Mouse (Mus musculus) v-Abl transformed pro-B cells (cell line): ENCODE results near the gene Scel.

ENCODE experiments used
- in situ Hi-C, 2 experiments: fragments of 400-800 bp; cut with MboI; formaldehyde crosslinking; loops; one replicate each; pipeline ENCODE4 v1.15.1; 2025; ENCODE audit not compliant: unreplicated experiment in 2 of 2

The Scel gene

DNA sequence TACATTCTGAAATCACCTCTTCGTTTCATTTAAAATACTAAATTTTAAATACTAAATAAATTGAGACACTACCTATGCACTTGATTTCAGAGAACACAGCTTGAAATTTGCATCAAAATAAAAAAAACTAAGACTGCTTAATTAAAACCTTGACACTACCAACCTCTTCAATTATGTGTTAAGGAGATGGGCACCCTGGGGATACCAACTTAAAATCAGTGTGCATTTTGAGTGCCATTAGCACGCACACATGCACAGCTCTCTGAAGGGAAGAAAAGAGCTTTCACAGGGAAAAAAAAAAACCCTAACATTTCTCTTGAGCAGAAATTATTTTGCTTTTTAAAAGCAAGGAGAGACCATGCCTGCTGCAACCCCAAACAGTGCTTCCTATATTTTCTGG lies 134.8 kb downstream of the Scel start:
- in situ Hi-C loops = loop anchor here in 1 of 2 experiments (10.0 kb wide), 1 partner anchor 293 kb away; no protein-coding TSS in a partner anchor

DNA sequence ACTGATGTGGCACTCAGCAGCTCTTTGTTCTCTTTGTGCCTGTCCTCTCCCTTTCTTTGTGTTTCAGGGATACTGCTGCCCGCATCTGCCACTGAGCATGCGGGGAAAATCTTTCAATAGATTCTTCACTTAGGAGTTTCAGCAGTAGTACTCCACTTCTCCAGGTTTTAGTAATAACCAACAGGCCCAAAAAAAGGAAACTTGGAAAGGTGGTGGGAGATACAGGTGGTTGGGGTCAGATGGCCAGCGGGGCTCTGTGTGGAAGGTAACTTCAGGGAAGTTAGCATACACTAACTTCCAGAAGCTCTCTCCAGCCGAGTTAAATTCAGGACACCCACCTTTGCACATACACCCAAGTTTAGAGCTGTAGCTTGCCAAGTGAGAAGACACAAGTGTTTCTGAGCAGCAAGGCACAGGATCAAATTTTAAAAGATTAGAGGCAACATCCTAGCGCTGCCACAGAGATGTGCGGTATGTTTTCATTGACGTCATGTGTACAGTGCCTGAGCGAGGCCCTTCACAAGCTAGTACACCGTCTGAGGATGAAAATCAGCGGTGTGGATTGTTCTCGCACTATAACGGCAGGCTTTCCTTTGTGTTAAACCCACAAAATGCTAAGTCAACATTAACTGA lies 135.6 kb downstream of the Scel start:
- in situ Hi-C loops = loop anchor here in 1 of 2 experiments (10.0 kb wide), 1 partner anchor 294 kb away; no protein-coding TSS in a partner anchor

DNA sequence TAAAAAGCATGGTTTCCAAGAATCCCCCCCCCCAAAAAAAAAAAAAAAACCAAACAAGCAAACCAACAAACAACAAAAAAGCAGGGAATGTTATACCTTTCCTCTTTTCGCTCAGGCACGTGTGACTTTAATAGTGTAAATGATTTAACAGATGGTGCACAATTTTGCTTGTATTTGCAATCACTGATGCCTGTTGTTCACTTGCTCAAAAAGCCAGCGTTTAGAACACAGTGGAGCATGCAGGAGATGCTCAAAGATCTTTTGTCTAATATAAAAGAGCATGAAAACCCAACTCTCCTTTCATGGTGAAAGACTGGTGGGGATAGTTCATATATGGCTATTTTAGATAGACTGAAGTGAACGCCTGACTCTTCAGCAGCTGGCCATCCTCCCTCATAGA lies 136.2 kb downstream of the Scel start:
- in situ Hi-C loops = loop anchor here in 1 of 2 experiments (10.0 kb wide), 1 partner anchor 295 kb away; no protein-coding TSS in a partner anchor

DNA sequence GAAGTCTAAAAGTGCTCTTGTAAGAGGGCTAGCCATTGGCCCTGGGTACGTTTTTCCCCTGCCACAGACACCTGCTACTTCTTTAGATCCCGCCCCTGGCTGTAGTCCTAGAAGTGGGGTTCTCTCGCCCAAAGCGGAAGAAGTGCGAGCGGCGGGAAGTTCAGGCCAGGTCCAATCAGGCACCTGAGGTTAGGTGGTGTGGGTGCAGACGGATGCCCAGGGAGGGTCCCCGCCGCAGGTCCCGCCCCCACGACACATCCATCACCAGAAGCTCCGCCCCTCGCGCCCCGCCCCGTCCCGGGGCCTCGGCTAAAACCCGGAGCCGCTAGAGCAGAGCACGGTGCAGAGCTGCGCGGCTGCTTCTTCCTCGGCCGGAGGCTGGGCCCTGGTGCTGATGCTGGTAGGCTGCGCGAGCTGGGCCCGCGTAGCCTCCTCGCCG lies 136.8 kb downstream of the Scel start, which contains the start of gene Slain1:
Gene Slain1 (plus strand): TSS at position 333 of the 439 bp plus-strand sequence.
- in situ Hi-C loops = loop anchor here (10.0 to 25.0 kb wide), 6 partner anchors 165 to 1938 kb away; partner anchors contain the start of gene Cln5 (in 1 of the 2)

DNA sequence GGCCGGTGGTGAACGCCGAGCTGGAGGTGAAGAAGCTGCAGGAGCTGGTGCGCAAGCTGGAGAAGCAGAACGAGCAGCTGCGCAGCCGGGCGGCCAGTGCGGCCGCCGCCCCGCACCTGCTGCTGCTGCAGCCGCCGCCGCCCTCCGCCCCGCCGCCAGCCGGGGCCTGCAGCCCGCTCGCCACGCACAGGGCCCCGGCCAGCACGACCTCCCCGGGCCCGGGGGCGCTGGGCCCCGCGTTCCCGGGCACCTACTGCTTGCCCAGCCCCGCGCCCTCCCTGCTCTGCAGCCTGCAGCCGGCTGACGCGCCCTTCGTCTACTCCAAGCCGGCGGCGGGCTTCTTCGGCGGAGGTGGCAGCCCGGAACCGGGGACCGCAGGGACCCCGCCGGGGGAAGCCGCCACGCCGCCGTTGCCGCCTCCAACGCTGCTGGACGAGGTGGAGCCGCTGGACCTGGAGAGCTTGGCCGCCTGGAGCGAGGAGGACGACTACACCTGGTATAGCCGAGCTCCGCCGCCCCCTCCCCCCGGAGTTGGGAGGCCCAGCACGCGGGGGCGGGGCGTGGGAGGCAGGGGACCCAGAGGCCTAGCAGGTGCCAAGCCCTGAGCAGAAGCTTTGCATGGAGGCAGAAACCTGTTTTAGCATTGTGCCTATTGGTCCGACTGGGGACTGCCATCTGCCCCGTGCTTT lies 137.4 kb downstream of the Scel start:
- in situ Hi-C loops = loop anchor here (10.0 to 25.0 kb wide), 5 partner anchors 166 to 1938 kb away; partner anchors contain the start of gene Cln5 (in 1 of the 2)

DNA sequence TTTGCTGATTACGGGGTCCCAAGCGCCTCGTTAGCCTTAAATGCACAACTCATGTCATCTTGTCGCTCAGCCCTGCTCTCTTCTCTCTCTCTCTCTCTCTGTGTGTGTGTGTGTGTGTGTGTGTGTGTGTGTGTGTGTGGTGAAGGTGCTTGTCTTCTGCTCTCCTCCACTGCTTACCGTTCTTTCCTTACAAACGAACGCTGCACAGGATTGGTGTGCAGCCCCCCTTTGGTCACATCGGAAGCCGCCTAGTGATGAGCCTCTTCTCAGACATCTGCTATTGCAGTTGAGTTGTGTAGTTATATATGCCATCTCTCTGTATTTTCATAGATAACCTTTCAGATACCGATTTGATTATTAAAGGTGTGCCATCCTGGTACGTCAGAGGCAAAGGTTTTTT lies 138.0 kb downstream of the Scel start:
- in situ Hi-C loops = loop anchor here (10.0 to 25.0 kb wide), 5 partner anchors 166 to 1939 kb away; partner anchors contain the start of gene Cln5 (in 1 of the 2)

DNA sequence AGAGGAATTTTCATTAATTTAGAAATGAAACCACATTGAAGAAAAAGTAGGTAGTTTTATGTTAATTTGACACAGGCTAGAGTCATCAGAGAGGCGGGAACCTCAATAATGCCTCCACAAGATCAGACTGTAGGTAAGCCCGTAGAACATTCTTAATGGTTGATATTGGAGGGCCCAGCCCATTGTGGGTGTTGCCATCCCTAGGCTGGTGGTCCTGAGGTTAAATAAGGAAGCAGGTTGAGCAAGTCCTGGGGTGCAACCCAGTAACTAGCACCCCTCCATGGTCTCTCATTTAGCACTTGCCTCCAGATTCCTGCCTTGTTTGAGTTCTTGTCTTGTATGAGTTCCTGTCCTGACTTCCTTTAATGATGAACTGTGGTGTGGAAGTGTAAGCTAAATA lies 138.4 kb downstream of the Scel start:
- in situ Hi-C loops = loop anchor here (10.0 to 25.0 kb wide), 5 partner anchors 167 to 1939 kb away; partner anchors contain the start of gene Cln5 (in 1 of the 2)

DNA sequence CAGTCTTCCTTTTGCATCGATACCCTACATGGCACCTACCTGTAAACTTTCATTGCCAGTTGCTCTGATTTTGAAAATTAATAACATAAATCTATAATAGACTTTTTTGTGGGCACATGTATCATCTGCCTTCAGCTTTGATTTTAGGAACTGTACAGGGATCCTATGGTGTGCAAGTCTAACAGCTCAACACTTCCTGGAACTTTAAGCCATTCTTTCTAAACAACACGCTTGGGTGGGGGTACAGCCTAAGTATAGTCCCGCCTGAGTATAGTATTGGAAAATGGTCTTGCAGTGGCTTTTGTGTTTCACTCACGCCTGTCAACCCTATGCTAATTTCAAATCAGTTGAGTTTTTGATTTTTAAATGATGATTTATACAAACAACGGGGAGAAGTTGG lies 139.4 kb downstream of the Scel start:
- in situ Hi-C loops = loop anchor here (10.0 to 25.0 kb wide), 5 partner anchors 168 to 1940 kb away; partner anchors contain the start of gene Cln5 (in 1 of the 2)

DNA sequence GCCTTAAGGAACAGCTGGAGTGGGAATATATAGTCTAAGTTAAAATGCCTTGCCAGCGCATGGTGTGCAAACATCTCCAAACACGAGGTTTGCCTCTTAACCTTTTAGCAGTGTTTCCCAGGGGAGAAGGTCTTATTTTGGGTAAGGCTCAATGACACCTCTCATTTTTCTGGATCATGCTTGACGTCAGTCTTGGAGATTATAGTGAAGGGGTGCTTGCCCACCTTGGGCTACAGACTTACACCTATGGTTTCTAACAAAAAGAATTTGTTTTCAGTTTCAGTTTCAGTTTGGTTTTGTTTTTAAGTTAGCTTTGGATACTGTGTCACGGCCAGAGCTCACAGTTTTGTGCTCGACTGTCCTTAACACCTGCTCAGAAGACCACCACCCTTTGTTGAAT lies 140.7 kb downstream of the Scel start:
- in situ Hi-C loops = loop anchor here (10.0 to 25.0 kb wide), 5 partner anchors 169 to 1941 kb away; partner anchors contain the start of gene Cln5 (in 1 of the 2)

DNA sequence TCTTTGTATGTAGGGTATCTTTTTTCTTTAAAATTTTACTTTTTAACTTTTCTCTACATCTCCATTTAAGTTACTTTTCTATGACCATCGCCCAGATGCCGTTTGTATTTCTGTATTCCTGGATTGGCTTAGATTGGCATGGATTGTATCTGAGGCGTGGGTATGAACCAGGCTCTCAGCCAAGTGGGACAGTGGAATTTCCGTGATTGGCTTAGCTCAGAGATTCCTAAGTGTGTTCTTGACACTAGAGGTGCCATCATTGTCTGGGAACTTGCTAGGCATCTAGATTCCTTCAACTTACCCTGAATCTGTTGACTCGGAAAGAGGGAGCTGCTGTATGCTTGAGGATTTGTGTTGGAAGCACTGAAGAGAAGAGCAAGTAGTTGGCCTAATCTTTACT lies 142.3 kb downstream of the Scel start:
- in situ Hi-C loops = loop anchor here (10.0 to 25.0 kb wide), 5 partner anchors 171 to 1943 kb away; partner anchors contain the start of gene Cln5 (in 1 of the 2)

DNA sequence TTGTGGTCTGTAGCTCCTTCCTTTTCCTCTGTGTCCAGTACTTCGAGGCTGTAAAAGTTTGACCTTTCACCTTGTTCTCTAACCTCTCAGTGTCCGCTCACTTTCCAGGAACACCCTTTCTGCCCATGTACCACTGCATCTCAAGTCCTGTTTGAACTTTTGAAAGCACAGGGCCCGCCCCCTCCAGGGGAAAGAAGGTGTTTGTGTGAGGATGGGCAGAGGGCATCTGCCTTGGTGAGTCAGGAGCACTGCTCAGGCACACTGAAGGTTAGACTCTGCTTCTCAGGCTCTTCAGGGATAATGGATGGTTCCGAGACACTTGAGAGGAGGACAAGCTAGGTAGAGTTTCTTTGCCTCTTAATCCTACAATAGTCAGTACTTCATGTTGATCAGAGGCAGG lies 144.7 kb downstream of the Scel start:
- in situ Hi-C loops = loop anchor here (10.0 to 25.0 kb wide), 5 partner anchors 173 to 1946 kb away; partner anchors contain the start of gene Cln5 (in 1 of the 2)
